Mouse (Mus musculus): ENCODE data around the gene Soga1. TPM values are rescaled to one million over a fixed set of nuclear protein-coding genes. Genes with fewer than 3 reads are reported as not detected.

The Soga1 gene
- total RNA-seq, 1 experiment = 11.8 TPM

DNA sequence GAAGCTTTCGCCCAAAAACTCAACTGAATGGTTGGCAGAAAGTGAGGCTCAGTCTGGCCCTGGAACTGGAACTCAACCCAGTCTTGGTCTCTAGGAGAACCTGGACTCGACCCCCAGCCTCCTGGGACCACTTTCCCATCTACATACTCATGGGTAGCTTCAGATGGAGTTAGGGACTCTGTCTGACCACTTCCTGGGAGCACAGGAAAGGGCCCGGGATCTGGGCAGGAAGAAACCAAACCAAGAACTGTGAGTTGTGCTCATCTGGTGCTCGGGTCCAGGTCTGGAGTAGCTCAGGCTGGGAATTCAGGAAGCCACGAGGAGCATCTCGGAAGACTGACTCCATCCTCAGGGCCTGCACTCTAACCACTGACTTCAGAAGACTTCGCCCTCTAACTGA is 2.5 kb downstream of the Soga1 start:
- Histone ChIP-seq H3K4me1 (ENCODE audit: control insufficient read depth in 2 of 2, insufficient read depth in 2 of 2, low read length in 2 of 2, poor library complexity in 1 of 2) (peaks cover 0 to 5% of the 10 kb centered on the region in 2 experiments; a peak in 1 of 4 replicates), H3K27ac (ENCODE audit: insufficient read depth, low read depth, low read length, poor library complexity, severe bottlenecking) (no peak overlapping the region), H3K9me3 (ENCODE audit: control insufficient read depth, insufficient read depth, low read depth, low read length) (no peaks in the 10 kb centered on the region), H3K36me3 (ENCODE audit: control insufficient read depth, insufficient read depth, low read length, poor library complexity, severe bottlenecking) (no peaks in the 10 kb centered on the region), H3K9ac (ENCODE audit: insufficient read depth, low read depth, low read length, poor library complexity, severe bottlenecking) (no peak overlapping the region), H3K4me3 (ENCODE audit: insufficient read depth in 1 of 2, low read depth in 1 of 2, low read length in 2 of 2, poor library complexity in 1 of 2, severe bottlenecking in 1 of 2) (no peak overlapping the region)
- TF ChIP-seq CHD2 (IDR thresholded peaks at IDR 0.05; ENCODE audit: low read depth, low read length) (no peak), ZC3H11A (IDR thresholded peaks at IDR 0.05; ENCODE audit: borderline replicate concordance, low read depth, low read length) (no peak), MAFK (IDR thresholded peaks at IDR 0.05; ENCODE audit: insufficient read depth, low read depth, low read length) (no peak), HCFC1 (IDR thresholded peaks at IDR 0.05; ENCODE audit: borderline replicate concordance, insufficient read depth, low read length) (no peak), ZNF384 (IDR thresholded peaks at IDR 0.05; ENCODE audit: low read depth, low read length) (no peak)
- in situ Hi-C loops (cut with MboI; ENCODE audit: low sequenced_read_pairs in 2 of 2, unreplicated experiment in 2 of 2) = no loop called here
- DNase-seq (ENCODE audit: low read depth, low spot score) = no peak

DNA sequence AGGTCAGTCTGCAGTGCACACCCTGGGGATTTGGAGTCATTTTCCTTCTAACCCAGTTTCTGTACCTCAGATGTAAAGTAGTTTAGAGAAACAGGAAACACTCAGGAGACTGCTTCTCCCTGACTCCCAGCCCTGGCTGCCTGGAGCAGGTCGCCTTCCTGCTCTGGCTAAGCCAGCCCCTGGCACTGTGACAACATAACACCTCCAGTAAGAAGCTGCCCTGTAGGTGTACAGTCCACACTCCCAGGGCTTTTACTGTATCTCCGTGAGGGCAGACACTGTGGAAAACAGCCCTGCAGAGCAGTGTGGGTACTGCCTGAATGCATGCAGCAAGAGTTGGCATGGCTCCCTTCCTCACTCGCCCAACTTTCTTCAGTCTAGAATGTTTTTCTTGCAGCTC is 3.4 kb downstream of the Soga1 start:
- in situ Hi-C loops (cut with MboI; ENCODE audit: low sequenced_read_pairs in 2 of 2, unreplicated experiment in 2 of 2) = no loop called here
- H3K27ac ChIP-seq (ENCODE audit: insufficient read depth, low read depth, low read length, poor library complexity, severe bottlenecking) = no peak overlapping the region

DNA sequence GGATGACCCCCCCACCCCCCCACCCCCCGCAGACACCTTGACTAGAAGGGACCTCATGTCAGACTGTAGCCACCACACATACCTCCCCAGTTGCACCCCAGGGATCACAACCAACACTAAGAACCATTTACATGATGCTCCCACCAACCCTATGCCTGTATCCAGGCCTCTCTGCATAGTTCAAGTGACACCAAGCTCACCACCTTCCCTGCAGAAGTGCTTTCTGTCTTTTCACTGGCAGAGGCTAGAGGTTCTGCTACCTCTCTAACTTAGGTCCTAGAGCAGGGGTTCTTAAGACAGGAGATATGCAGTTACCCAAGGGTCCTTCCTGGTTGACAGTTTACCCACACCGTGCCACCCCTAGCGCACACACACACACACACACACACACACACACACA is 3.8 kb downstream of the Soga1 start:
- Histone ChIP-seq H3K9ac (ENCODE audit: insufficient read depth, low read depth, low read length, poor library complexity, severe bottlenecking) (no peak overlapping the region), H3K4me3 (ENCODE audit: insufficient read depth in 1 of 2, low read depth in 1 of 2, low read length in 2 of 2, poor library complexity in 1 of 2, severe bottlenecking in 1 of 2) (no peak overlapping the region), H3K4me1 (ENCODE audit: control insufficient read depth in 2 of 2, insufficient read depth in 2 of 2, low read length in 2 of 2, poor library complexity in 1 of 2) (peaks cover 0 to 5% of the 10 kb centered on the region in 2 experiments; a peak in 1 of 4 replicates), H3K9me3 (ENCODE audit: control insufficient read depth, insufficient read depth, low read depth, low read length) (no peaks in the 10 kb centered on the region), H3K36me3 (ENCODE audit: control insufficient read depth, insufficient read depth, low read length, poor library complexity, severe bottlenecking) (no peaks in the 10 kb centered on the region), H3K27ac (ENCODE audit: insufficient read depth, low read depth, low read length, poor library complexity, severe bottlenecking) (no peak overlapping the region)
- in situ Hi-C loops (cut with MboI; ENCODE audit: low sequenced_read_pairs in 2 of 2, unreplicated experiment in 2 of 2) = no loop called here
- no peak for TF ChIP-seq MAFK (IDR thresholded peaks at IDR 0.05; ENCODE audit: insufficient read depth, low read depth, low read length)
- no peak for TF ChIP-seq HCFC1 (IDR thresholded peaks at IDR 0.05; ENCODE audit: borderline replicate concordance, insufficient read depth, low read length)
- TF ChIP-seq CHD2 (IDR thresholded peaks at IDR 0.05; ENCODE audit: low read depth, low read length) = no peak
- no peak for TF ChIP-seq ZC3H11A (IDR thresholded peaks at IDR 0.05; ENCODE audit: borderline replicate concordance, low read depth, low read length)
- TF ChIP-seq ZNF384 (IDR thresholded peaks at IDR 0.05; ENCODE audit: low read depth, low read length) = no peak
- DNase-seq (ENCODE audit: low read depth, low spot score) = no peak

More for the DNA sequence above, 3.4 kb downstream of the Soga1 start:
- no peak for DNase-seq (ENCODE audit: low read depth, low spot score)
- TF ChIP-seq MAFK (IDR thresholded peaks at IDR 0.05; ENCODE audit: insufficient read depth, low read depth, low read length) (no peak), ZNF384 (IDR thresholded peaks at IDR 0.05; ENCODE audit: low read depth, low read length) (no peak), HCFC1 (IDR thresholded peaks at IDR 0.05; ENCODE audit: borderline replicate concordance, insufficient read depth, low read length) (no peak), ZC3H11A (IDR thresholded peaks at IDR 0.05; ENCODE audit: borderline replicate concordance, low read depth, low read length) (no peak), CHD2 (IDR thresholded peaks at IDR 0.05; ENCODE audit: low read depth, low read length) (no peak)
- H3K36me3 ChIP-seq (ENCODE audit: control insufficient read depth, insufficient read depth, low read length, poor library complexity, severe bottlenecking) = no peaks in the 10 kb centered on the region
- H3K9me3 ChIP-seq (ENCODE audit: control insufficient read depth, insufficient read depth, low read depth, low read length) = no peaks in the 10 kb centered on the region
- H3K4me3 ChIP-seq (ENCODE audit: insufficient read depth in 1 of 2, low read depth in 1 of 2, low read length in 2 of 2, poor library complexity in 1 of 2, severe bottlenecking in 1 of 2) = no peak overlapping the region
- peaks cover 0 to 5% of the 10 kb centered on the region in 2 experiments; a peak in 1 of 4 replicates for H3K4me1 ChIP-seq (ENCODE audit: control insufficient read depth in 2 of 2, insufficient read depth in 2 of 2, low read length in 2 of 2, poor library complexity in 1 of 2)
- no peak overlapping the region for H3K9ac ChIP-seq (ENCODE audit: insufficient read depth, low read depth, low read length, poor library complexity, severe bottlenecking)

GRCm38 (mm10) chr2:157074772-157075171 is 4.3 kb downstream of the Soga1 start:
- H3K27ac ChIP-seq (ENCODE audit: insufficient read depth, low read depth, low read length, poor library complexity, severe bottlenecking) = no peak overlapping the region
- DNase-seq (ENCODE audit: low read depth, low spot score) = no peak
- TF ChIP-seq HCFC1 (IDR thresholded peaks at IDR 0.05; ENCODE audit: borderline replicate concordance, insufficient read depth, low read length) (no peak), ZC3H11A (IDR thresholded peaks at IDR 0.05; ENCODE audit: borderline replicate concordance, low read depth, low read length) (no peak), CHD2 (IDR thresholded peaks at IDR 0.05; ENCODE audit: low read depth, low read length) (no peak), ZNF384 (IDR thresholded peaks at IDR 0.05; ENCODE audit: low read depth, low read length) (no peak), MAFK (IDR thresholded peaks at IDR 0.05; ENCODE audit: insufficient read depth, low read depth, low read length) (no peak)
- H3K4me3 ChIP-seq (ENCODE audit: insufficient read depth in 1 of 2, low read depth in 1 of 2, low read length in 2 of 2, poor library complexity in 1 of 2, severe bottlenecking in 1 of 2) = no peak overlapping the region
- H3K9me3 ChIP-seq (ENCODE audit: control insufficient read depth, insufficient read depth, low read depth, low read length) = no peaks in the 10 kb centered on the region
- H3K4me1 ChIP-seq (ENCODE audit: control insufficient read depth in 2 of 2, insufficient read depth in 2 of 2, low read length in 2 of 2, poor library complexity in 1 of 2) = peaks cover 0 to 5% of the 10 kb centered on the region in 2 experiments; a peak in 1 of 4 replicates
- no peaks in the 10 kb centered on the region for H3K36me3 ChIP-seq (ENCODE audit: control insufficient read depth, insufficient read depth, low read length, poor library complexity, severe bottlenecking)
- no peak overlapping the region for H3K9ac ChIP-seq (ENCODE audit: insufficient read depth, low read depth, low read length, poor library complexity, severe bottlenecking)
- in situ Hi-C loops (cut with MboI; ENCODE audit: low sequenced_read_pairs in 2 of 2, unreplicated experiment in 2 of 2) = no loop called here

Measured in ES-E14 (cell line).